Mouse (Mus musculus) intestine, embryonic 14.5 days (tissue): ENCODE data around the gene Dock6. TPM values are rescaled to one million over a fixed set of nuclear protein-coding genes. Genes with fewer than 3 reads are reported as not detected.

ENCODE experiments used
- ATAC-seq: fragments of 200-750 bp; cut with Nextera tagmentation; replicated peaks from 2 replicates; pipeline ENCODE4 v1.8.0; 2017; ENCODE audit warnings: low read depth, moderate number of reproducible peaks, moderate TSS enrichment, moderate library complexity; ENCODE audit not compliant: low FRiP score, low TSS enrichment
- DNase-seq: peaks from one replicate; pipeline ENCODE4 v3.0.0-alpha.2; 2018; ENCODE audit warnings: low spot score
- H3K27ac ChIP-seq: fragments of 300-500 bp; sonication (generic); 2 replicates; pipeline ENCODE4 v1.5.1; 2014; ENCODE audit warnings: low read depth, mild to moderate bottlenecking, control low read depth
- H3K27me3 ChIP-seq: fragments of 300-500 bp; sonication (generic); replicated peaks from 2 replicates; pipeline ENCODE4 v1.6.1; 2014; ENCODE audit warnings: low read length, control low read depth; ENCODE audit not compliant: control insufficient read depth, insufficient read depth
- H3K36me3 ChIP-seq: fragments of 300-500 bp; sonication (generic); 2 replicates; pipeline ENCODE4 v1.6.1; 2014; ENCODE audit warnings: low read length, control low read depth; ENCODE audit not compliant: control insufficient read depth, insufficient read depth
- H3K4me1 ChIP-seq: fragments of 300-500 bp; sonication (generic); replicated peaks from 2 replicates; pipeline ENCODE4 v1.6.1; 2014; ENCODE audit warnings: low read length, control low read depth, mixed read lengths; ENCODE audit not compliant: control insufficient read depth, insufficient read depth
- H3K4me2 ChIP-seq: fragments of 300-500 bp; sonication (generic); 2 replicates; pipeline ENCODE4 v1.6.1; 2014; ENCODE audit warnings: low read length
- H3K4me3 ChIP-seq: fragments of 300-500 bp; sonication (generic); 2 replicates; pipeline ENCODE4 v1.5.1; 2014; ENCODE audit warnings: low read depth, low read length, control low read depth, mixed read lengths
- H3K9ac ChIP-seq: fragments of 300-500 bp; sonication (generic); 2 replicates; pipeline ENCODE4 v1.6.1; 2014; ENCODE audit warnings: mild to moderate bottlenecking, low read length
- H3K9me3 ChIP-seq: fragments of 300-500 bp; sonication (generic); 2 replicates; pipeline ENCODE4 v1.6.1; 2016; ENCODE audit warnings: low read length, control low read depth; ENCODE audit not compliant: control insufficient read depth
- WGBS: fragments of 180-500 bp; shearing (Covaris S2); extraction: QIAGEN DNeasy Blood & Tissue Kit; methylation state at CpG from one replicate; pipeline ENCODE4 v1.1.7; 2014; 5-methylcytosine and 5-hydroxymethylcytosine counted together
- polyA plus RNA-seq: library from polyadenylated mRNA; unstranded; fragments of >200 nt; fragmentation: Nextera tagmentation; extraction: Ambion mirVana; gene quantifications from 2 replicates; pipeline ENCODE4 v1.2.1, GENCODE M21; 2014

Gene Dock6
- polyA plus RNA-seq, 1 experiment from 2014 or later = 39.4 TPM

DNA sequence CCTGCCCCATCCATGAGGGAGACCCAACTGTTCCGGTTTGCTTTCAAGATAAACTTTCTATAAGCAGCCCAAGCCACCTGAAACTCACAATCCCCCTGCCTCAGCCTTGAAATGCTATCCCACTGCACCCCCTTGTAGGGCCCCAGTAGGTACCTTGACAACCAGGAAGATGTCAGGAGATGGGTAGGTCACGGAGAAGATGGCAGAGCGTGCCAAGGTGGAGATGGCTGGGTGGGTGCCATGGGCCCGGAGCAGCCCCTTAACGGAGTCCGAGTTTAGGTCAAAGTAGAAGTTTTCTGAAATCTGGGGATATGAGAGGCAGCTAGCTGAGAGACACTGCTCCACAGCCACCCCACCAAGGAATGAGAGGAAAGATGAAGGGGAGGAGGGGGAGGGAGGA, 11.1 kb downstream of the Dock6 start:
- DNase-seq (no peak), ATAC-seq (no peak)
- Histone ChIP-seq H3K36me3 (peaks cover 86% of the 10 kb centered on the region), H3K27ac (no peak overlapping the region), H3K9ac (no peak overlapping the region), H3K4me3 (no peak overlapping the region), H3K4me1 (peaks cover 11% of the 10 kb centered on the region; the same call in 1 of the 2 replicates), H3K27me3 (no peaks in the 10 kb centered on the region), H3K9me3 (no peaks in the 10 kb centered on the region), H3K4me2 (no peak overlapping the region)
- WGBS = 92% methylated on average over 6 of the region's 6 CpGs

DNA sequence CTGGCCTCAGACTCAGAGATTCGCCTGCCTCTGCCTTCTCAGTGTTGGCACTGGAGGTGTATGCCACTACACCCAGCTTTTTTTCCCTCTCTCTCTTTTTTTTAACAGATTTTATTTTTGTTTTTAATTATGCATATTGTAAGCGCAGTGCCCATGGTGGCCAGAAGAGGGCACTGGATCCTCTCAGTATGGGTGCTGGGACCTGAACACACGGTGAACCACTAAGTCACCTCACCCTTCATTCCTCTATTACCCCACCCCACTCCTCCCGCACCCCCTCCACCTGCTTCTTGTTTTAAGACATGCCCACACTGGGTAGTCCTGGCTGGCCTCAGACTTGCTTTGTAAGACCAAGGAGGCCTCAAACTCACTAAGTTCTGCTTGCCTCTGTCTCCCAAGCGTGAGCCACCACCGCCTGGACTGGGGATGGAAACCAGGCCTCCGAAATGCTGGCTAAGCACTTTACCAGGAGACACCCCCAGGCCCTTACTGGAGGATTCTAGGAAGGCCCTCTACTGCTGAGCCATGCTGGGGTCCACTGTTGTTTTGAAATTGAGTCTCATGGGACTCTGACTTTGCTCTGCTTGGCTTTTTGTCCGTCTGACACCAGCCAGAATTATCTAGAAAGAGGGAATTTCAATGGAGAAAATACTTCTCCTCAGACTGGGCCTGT, 12.2 kb downstream of the Dock6 start:
- DNase-seq = peak; percentile 81
- WGBS = 56% methylated on average over 8 of the region's 8 CpGs

DNA sequence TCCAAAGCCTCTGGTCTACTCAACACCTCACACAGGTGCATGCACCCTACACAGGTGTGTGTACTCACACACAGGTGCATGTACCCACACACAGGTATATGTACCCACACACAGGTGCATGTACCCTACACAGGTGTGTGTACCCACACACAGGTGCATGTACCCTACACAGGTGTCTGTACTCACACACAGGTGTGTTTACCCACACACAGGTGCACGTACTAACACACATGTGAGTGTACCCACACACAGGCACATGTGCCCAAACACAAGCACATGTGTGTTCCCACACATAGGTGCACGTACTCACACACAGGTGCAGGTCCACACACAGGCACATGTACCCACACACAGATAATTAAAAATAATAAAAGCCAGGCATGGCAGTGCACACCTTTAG, 14.7 kb downstream of the Dock6 start:
- WGBS = 99% methylated on average over 2 of the region's 2 CpGs
- Histone ChIP-seq H3K9ac (no peak overlapping the region), H3K9me3 (no peaks in the 10 kb centered on the region), H3K4me3 (no peak overlapping the region), H3K4me2 (no peak overlapping the region), H3K4me1 (0 out of 2 replicates have a peak, but pooled peaks cover 2% of the 10 kb centered on the region), H3K36me3 (peaks cover 83% of the 10 kb centered on the region), H3K27me3 (no peaks in the 10 kb centered on the region), H3K27ac (no peak overlapping the region)
- no peak for DNase-seq
- ATAC-seq = no peak

More for the DNA sequence above, 12.2 kb downstream of the Dock6 start:
- Histone ChIP-seq H3K4me2 (no peak overlapping the region), H3K4me1 (0 out of 2 replicates have a peak, but pooled peaks cover 3% of the 10 kb centered on the region), H3K9me3 (no peaks in the 10 kb centered on the region), H3K27ac (no peak overlapping the region), H3K27me3 (no peaks in the 10 kb centered on the region), H3K36me3 (peaks cover 86% of the 10 kb centered on the region), H3K9ac (no peak overlapping the region), H3K4me3 (no peak overlapping the region)
- no peak for ATAC-seq

DNA sequence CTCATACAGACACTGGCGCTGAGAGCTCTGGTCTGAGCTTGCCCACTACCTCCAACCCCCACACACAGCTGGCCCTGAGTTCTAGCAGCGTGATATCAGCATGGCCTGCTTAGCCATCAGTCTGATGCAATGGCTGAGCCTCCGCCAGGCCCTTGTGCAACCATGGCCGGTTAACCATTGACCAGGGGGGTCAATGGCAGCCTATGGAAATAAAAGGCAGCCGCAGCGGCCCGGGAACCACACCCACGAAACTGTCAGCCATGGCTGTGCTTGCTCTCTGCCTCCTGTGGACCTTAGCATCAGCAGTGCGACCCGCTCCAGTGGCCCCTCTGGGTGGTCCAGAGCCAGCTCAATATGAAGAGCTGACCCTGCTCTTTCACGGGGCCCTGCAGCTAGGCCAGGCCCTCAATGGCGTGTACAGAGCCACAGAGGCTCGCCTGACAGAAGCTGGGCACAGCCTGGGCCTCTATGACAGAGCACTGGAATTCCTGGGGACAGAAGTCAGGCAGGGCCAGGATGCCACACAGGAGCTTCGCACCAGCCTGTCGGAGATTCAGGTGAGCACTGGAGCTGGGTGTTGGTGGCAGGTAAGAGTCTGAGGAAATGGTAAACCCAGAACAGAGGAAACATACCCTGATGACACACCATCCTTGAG, 17.1 kb downstream of the Dock6 start, which contains the start of gene Angptl8:
Angptl8 (plus strand) TSS at position 253 of the 655 bp plus-strand sequence.
- peak within 1 kb of the TSS; percentile 5; the same call in 1 of the 2 replicates for H3K4me2 ChIP-seq
- H3K4me1 ChIP-seq = no peaks in the 10 kb centered on the region
- ATAC-seq (peak; percentile 75), DNase-seq (peak; percentile 71)
- WGBS = 68% methylated on average over 15 of the region's 15 CpGs
- no peak within 1 kb of the TSS for H3K4me3 ChIP-seq
- no peaks in the 10 kb centered on the region for H3K9me3 ChIP-seq
- H3K36me3 ChIP-seq = peaks cover 81% of the 10 kb centered on the region
- H3K27me3 ChIP-seq = no peaks in the 10 kb centered on the region
- no peak within 1 kb of the TSS for H3K9ac ChIP-seq
- H3K27ac ChIP-seq = no peak within 1 kb of the TSS

DNA sequence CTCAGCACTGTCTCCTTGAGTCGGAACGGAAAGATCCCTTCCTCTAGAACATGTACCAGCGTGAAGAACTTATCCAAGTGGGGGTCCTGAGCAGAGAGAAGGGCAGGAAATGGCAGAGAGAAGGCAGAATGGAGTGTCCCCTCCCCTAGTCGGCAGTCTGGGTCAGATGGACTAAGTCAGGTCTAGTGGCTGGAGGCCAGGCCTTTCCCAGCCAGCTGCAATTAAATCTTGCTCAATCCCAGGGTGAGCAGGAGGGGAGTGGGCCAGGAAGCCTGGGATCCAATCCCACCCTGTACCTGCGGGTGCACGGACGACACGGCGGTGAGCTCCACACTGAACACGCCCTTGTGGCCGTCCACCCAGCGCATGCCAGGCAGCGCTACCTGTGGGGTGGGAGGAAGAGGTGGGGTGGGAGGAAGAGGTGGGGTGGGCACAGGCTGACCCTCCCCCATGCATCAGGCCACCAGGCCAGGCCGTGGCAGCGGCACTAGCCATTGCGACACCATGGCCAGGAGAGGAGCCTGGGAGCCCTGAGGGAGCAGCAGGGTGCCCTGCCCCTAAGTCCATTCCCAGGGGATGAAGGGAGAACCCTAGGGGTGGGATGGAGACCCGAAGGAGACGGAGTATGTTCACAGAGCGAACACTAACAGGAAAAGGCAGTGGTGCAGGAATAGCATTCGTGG, 20.7 kb downstream of the Dock6 start:
- Histone ChIP-seq H3K9me3 (no peaks in the 10 kb centered on the region), H3K4me2 (no peak overlapping the region), H3K4me3 (no peak overlapping the region), H3K27me3 (no peaks in the 10 kb centered on the region), H3K36me3 (peaks cover 64% of the 10 kb centered on the region), H3K4me1 (no peaks in the 10 kb centered on the region), H3K9ac (no peak overlapping the region), H3K27ac (no peak overlapping the region)
- 90% methylated on average over 20 of the region's 20 CpGs for WGBS
- no peak for DNase-seq
- no peak for ATAC-seq

DNA sequence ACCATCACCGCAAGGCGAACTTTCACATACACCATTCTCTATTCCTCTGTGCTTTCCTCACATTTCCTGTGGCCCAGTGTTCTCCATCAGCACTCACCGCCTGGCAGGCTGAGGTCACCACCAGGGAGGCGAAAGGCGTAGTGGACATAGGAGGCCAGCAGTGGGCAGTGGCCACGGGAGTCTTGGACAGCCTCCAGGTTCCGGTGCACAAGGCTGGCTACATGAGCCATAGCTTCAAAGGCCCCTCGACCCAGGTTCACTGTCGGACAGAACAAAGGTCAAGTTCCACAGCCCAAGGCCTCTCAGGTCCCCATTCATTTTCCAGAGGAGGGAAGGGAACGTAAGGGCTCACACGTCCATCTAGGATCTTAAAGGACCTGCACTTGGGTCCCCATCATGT, 21.5 kb downstream of the Dock6 start:
- Histone ChIP-seq H3K4me1 (no peaks in the 10 kb centered on the region), H3K27ac (no peak overlapping the region), H3K4me2 (no peak overlapping the region), H3K4me3 (no peak overlapping the region), H3K9ac (no peak overlapping the region), H3K36me3 (peaks cover 56% of the 10 kb centered on the region), H3K9me3 (no peaks in the 10 kb centered on the region), H3K27me3 (no peaks in the 10 kb centered on the region)
- WGBS = 89% methylated on average over 11 of the region's 11 CpGs
- no peak for DNase-seq
- ATAC-seq = no peak

DNA sequence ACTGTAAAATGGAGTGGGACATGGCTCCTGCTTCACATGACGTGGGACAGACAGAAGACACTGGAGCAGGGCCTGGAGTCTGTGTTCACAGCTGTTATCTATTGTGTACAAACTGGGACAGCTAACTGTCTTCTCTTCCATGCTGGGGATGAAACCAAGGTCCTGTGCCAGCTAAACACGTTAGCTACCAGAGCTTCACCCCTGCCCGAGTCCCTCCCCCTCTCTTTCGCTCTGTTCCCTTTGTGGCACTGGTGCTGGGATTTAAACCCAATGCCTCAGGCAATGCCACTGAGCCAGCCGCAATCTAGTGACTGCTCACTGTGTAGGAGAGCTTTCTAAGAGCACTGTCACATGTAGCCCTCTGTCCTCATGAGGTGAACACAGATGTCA, 22.0 kb downstream of the Dock6 start:
- DNase-seq (no peak), ATAC-seq (no peak)
- Histone ChIP-seq H3K4me3 (no peak overlapping the region), H3K9me3 (no peaks in the 10 kb centered on the region), H3K27me3 (no peaks in the 10 kb centered on the region), H3K4me1 (no peaks in the 10 kb centered on the region), H3K4me2 (no peak overlapping the region), H3K27ac (no peak overlapping the region), H3K9ac (no peak overlapping the region), H3K36me3 (peaks cover 53% of the 10 kb centered on the region)
- 90% methylated on average over 5 of the region's 5 CpGs for WGBS

DNA sequence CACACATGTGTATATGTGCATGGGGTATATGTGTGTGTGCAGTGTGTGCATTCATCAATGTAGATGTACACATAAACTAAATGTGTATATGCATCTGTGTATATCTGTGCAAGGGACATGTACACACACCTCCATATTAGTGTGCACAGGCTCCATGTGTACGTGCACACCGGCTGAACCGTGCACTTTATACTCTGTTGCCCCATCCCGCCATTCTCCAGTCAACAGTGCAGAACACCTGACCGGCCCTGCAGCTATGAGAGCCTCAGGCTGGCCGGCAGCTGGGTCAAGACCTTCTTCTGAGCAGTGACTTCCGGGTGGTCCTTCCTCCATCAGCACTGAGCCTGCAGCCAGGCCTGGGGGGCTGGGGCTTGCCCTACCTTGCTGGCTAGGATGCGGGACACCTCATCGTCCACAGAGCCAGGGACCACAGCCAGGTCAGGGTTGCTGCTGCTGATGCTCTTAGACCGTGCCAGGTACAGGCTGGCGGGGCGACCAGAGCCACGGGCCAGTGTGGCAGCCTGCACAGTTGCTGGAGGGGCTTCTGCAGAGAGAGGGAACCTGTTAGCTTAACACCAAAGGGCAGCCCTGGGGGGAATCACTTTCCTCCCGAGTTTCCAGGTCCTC, 22.5 kb downstream of the Dock6 start:
- whole genome bisulfite sequencing = 78% methylated on average over 14 of the region's 14 CpGs
- Histone ChIP-seq H3K36me3 (peaks cover 48% of the 10 kb centered on the region), H3K4me3 (no peak overlapping the region), H3K27ac (no peak overlapping the region), H3K4me2 (no peak overlapping the region), H3K9me3 (no peaks in the 10 kb centered on the region), H3K9ac (no peak overlapping the region), H3K4me1 (no peaks in the 10 kb centered on the region), H3K27me3 (no peaks in the 10 kb centered on the region)
- ATAC-seq (no peak), DNase-seq (no peak)
